Mouse (Mus musculus) C2C12 (cell line): ENCODE data around the gene Capn11. TPM values are rescaled to one million over a fixed set of nuclear protein-coding genes. Genes with fewer than 3 reads are reported as not detected.
A peak's percentile ranks its signal among the peaks of the same experiment; 100 is the strongest.

Experiments used
- H3K27me3 ChIP-seq: one replicate; pipeline ENCODE4 v1.6.1; 2011; ENCODE audit not compliant: control insufficient read depth, insufficient read depth, insufficient read length
- H3K36me3 ChIP-seq: one replicate; pipeline ENCODE4 v1.6.1; 2011; ENCODE audit not compliant: control insufficient read depth, insufficient read depth
- H3K4me3 ChIP-seq: one replicate; pipeline ENCODE4 v1.5.1; 2011; ENCODE audit warnings: mild to moderate bottlenecking, control low read depth; ENCODE audit not compliant: poor library complexity, insufficient read depth, severe bottlenecking
- H3K79me2 ChIP-seq: one replicate; pipeline ENCODE4 v1.6.1; 2011; ENCODE audit not compliant: control insufficient read depth, insufficient read depth
- H3K79me3 ChIP-seq: one replicate; pipeline ENCODE4 v1.6.1; 2011; ENCODE audit warnings: low read depth, control low read depth
- H3ac ChIP-seq: one replicate; pipeline ENCODE3; 2011; ENCODE audit warnings: low read depth; ENCODE audit not compliant: control insufficient read depth, insufficient read length
- CEBPB ChIP-seq: IDR thresholded peaks from one replicate; pipeline ENCODE4 v1.6.1; 2011; ENCODE audit warnings: low read depth, mild to moderate bottlenecking, control low read depth, moderate library complexity
- CTCF ChIP-seq: IDR thresholded peaks from one replicate; pipeline ENCODE4 v1.5.1; 2011; ENCODE audit not compliant: control insufficient read depth, insufficient read depth, insufficient read length
- FOSL1 ChIP-seq: IDR thresholded peaks from one replicate; pipeline ENCODE4 v1.8.0; 2011; ENCODE audit warnings: mild to moderate bottlenecking, low read length; ENCODE audit not compliant: poor library complexity, insufficient read depth, severe bottlenecking
- MAX ChIP-seq: IDR thresholded peaks from one replicate; pipeline ENCODE4 v1.6.1; 2011; ENCODE audit warnings: mild to moderate bottlenecking, control low read depth
- MYOD1 ChIP-seq: IDR thresholded peaks from one replicate; pipeline ENCODE4 v1.6.1; 2011; ENCODE audit warnings: low read depth; ENCODE audit not compliant: control insufficient read depth, insufficient read length
- MYOG ChIP-seq: IDR thresholded peaks from one replicate; pipeline ENCODE4 v1.6.1; 2011; ENCODE audit not compliant: control insufficient read depth, insufficient read length; ENCODE audit errors: extremely low read depth
- USF1 ChIP-seq: IDR thresholded peaks from one replicate; pipeline ENCODE4 v1.6.1; 2011; ENCODE audit warnings: low read depth, mild to moderate bottlenecking, control low read depth, moderate library complexity
- polyA plus RNA-seq: library from polyadenylated mRNA; unstranded; fragments of >200 nt; fragmentation: generic; extraction: Trizol; gene quantifications from one replicate; pipeline ENCODE4 v1.2.1, GENCODE M21; 2012; ENCODE audit warnings: missing spikeins

Gene Capn11
- polyA plus RNA-seq, 1 experiment: 0.04 TPM

- no peaks in the 10 kb centered on the region for H3K27me3 ChIP-seq
- peaks cover 43% of the 10 kb centered on the region for H3K79me3 ChIP-seq
- peak overlapping the region; percentile 69 for H3K4me3 ChIP-seq
- peak overlapping the region; percentile 81 for H3ac ChIP-seq
- peaks cover 8% of the 10 kb centered on the region for H3K36me3 ChIP-seq
- peaks cover 45% of the 10 kb centered on the region for H3K79me2 ChIP-seq
- no peak for TF ChIP-seq FOSL1
- no peak for TF ChIP-seq MYOG
- TF ChIP-seq USF1: no peak
- no peak for TF ChIP-seq CEBPB
- TF ChIP-seq MAX: no peak
- TF ChIP-seq CTCF: no peak
- TF ChIP-seq MYOD1: no peak
Observed at GRCm38 (mm10) chr17:45595736-45596390, 63.3 kb downstream of the Capn11 start.

GRCm38 (mm10) chr17:45594881-45595735, 64.0 kb downstream of the Capn11 start:
- TF ChIP-seq MAX (peak; percentile 93), MYOG (no peak)

GRCm38 (mm10) chr17:45594195-45594594, 64.9 kb downstream of the Capn11 start:
- TF ChIP-seq MYOG (no peak), MYOD1 (no peak), MAX (no peak), CTCF (no peak), USF1 (no peak)
- peaks cover 55% of the 10 kb centered on the region for H3K79me3 ChIP-seq
- H3ac ChIP-seq: peak overlapping the region; percentile 81
- peaks cover 25% of the 10 kb centered on the region for H3K36me3 ChIP-seq
- H3K4me3 ChIP-seq: peak overlapping the region; percentile 69
- no peaks in the 10 kb centered on the region for H3K27me3 ChIP-seq
- H3K79me2 ChIP-seq: peaks cover 62% of the 10 kb centered on the region

More at GRCm38 (mm10) chr17:45594881-45595735, 64.0 kb downstream of the Capn11 start:
- peaks cover 16% of the 10 kb centered on the region for H3K36me3 ChIP-seq
- peak overlapping the region; percentile 81 for H3ac ChIP-seq
- peak overlapping the region; percentile 69 for H3K4me3 ChIP-seq
- H3K79me2 ChIP-seq: peaks cover 53% of the 10 kb centered on the region
- no peaks in the 10 kb centered on the region for H3K27me3 ChIP-seq
- H3K79me3 ChIP-seq: peaks cover 49% of the 10 kb centered on the region

- Histone ChIP-seq H3K79me2 (peaks cover 69% of the 10 kb centered on the region), H3ac (peak overlapping the region; percentile 66), H3K36me3 (peaks cover 32% of the 10 kb centered on the region), H3K27me3 (no peaks in the 10 kb centered on the region), H3K79me3 (peaks cover 55% of the 10 kb centered on the region), H3K4me3 (peak overlapping the region; percentile 69)
- no peak for TF ChIP-seq FOSL1
- TF ChIP-seq MAX: no peak
- no peak for TF ChIP-seq CTCF
- TF ChIP-seq MYOG: no peak
- no peak for TF ChIP-seq USF1
- TF ChIP-seq CEBPB: no peak
- TF ChIP-seq MYOD1: no peak
Observed at GRCm38 (mm10) chr17:45593479-45593878, 65.6 kb downstream of the Capn11 start.

- Histone ChIP-seq H3K36me3 (peaks cover 39% of the 10 kb centered on the region), H3K79me3 (peaks cover 55% of the 10 kb centered on the region), H3K79me2 (peaks cover 75% of the 10 kb centered on the region), H3K27me3 (no peaks in the 10 kb centered on the region), H3K4me3 (no peak overlapping the region), H3ac (peak overlapping the region; percentile 39)
- no peak for TF ChIP-seq MYOG
- TF ChIP-seq CTCF: no peak
- TF ChIP-seq CEBPB: no peak
- TF ChIP-seq MAX: no peak
- TF ChIP-seq MYOD1: no peak
- no peak for TF ChIP-seq FOSL1
- no peak for TF ChIP-seq USF1
Observed at GRCm38 (mm10) chr17:45592606-45593431, 66.3 kb downstream of the Capn11 start.
